Mouse (Mus musculus) right cerebral cortex, postnatal 4 days (tissue): ENCODE measurements around the gene Cdhr5.
"Not testable (repeated sequence)": the region's sequence is repeated elsewhere in the genome, so short reads cannot be mapped to it uniquely, and the experiment has no call there.

Source experiments
- DNase-seq: peaks from one replicate; pipeline ENCODE4 v3.0.0-alpha.2; 2022

The Cdhr5 gene

GRCm38 (mm10) chr7:141277701-141278678, 1.4 kb upstream of the Cdhr5 start:
- DNase-seq, result no peak

GRCm38 (mm10) chr7:141275356-141275755, 1.2 kb downstream of the Cdhr5 start:
- DNase-seq, result no peak

GRCm38 (mm10) chr7:141270631-141271030, 6.0 kb downstream of the Cdhr5 start:
- no peak for DNase-seq

GRCm38 (mm10) chr7:141269273-141269545, 7.4 kb downstream of the Cdhr5 start:
- no peak for DNase-seq

GRCm38 (mm10) chr7:141268466-141269272, 7.9 kb downstream of the Cdhr5 start:
- no peak for DNase-seq

GRCm38 (mm10) chr7:141265739-141266561, 10.6 kb downstream of the Cdhr5 start, which contains the start of gene Irf7:
TSS of gene Irf7 (minus strand) at chr7:141266481.
- DNase-seq, result no peak

GRCm38 (mm10) chr7:141265411-141265738, 11.2 kb downstream of the Cdhr5 start:
- DNase-seq, result no peak

- no peak for DNase-seq
These were observed 11.7 kb downstream of the Cdhr5 start for GRCm38 (mm10) chr7:141264761-141265410.

- DNase-seq, result no peak
These were observed 12.4 kb downstream of the Cdhr5 start for GRCm38 (mm10) chr7:141264041-141264700.

GRCm38 (mm10) chr7:141263640-141264039, 12.9 kb downstream of the Cdhr5 start:
- no peak for DNase-seq

- no peak for DNase-seq
These were observed 15.1 kb downstream of the Cdhr5 start for GRCm38 (mm10) chr7:141261480-141261879.

- DNase-seq, result no peak
These were observed 20.4 kb downstream of the Cdhr5 start for GRCm38 (mm10) chr7:141256159-141256558.

- not testable (repeated sequence) for DNase-seq
These were observed 26.1 kb downstream of the Cdhr5 start for GRCm38 (mm10) chr7:141250486-141250885.

GRCm38 (mm10) chr7:141231551-141231950, 45.0 kb downstream of the Cdhr5 start:
- no peak for DNase-seq

- no peak for DNase-seq
These were observed 45.5 kb downstream of the Cdhr5 start for GRCm38 (mm10) chr7:141231111-141231510.

- DNase-seq, result no peak
These were observed 46.0 kb downstream of the Cdhr5 start for GRCm38 (mm10) chr7:141230570-141230969.

GRCm38 (mm10) chr7:141229702-141230101, 46.9 kb downstream of the Cdhr5 start:
- no peak for DNase-seq

- DNase-seq, result peak; percentile 97
These were observed 48.1 kb downstream of the Cdhr5 start, which contains the start of gene Phrf1 for GRCm38 (mm10) chr7:141228279-141229067. TSS of gene Phrf1 (plus strand) at chr7:141228784.

GRCm38 (mm10) chr7:141227796-141228195, 48.8 kb downstream of the Cdhr5 start:
- no peak for DNase-seq

- DNase-seq, result no peak
These were observed 50.1 kb downstream of the Cdhr5 start for GRCm38 (mm10) chr7:141226535-141226934.

GRCm38 (mm10) chr7:141222696-141223215, 53.8 kb downstream of the Cdhr5 start:
- DNase-seq, result no peak
